Mouse (Mus musculus) liver, adult 2 months (tissue): ENCODE measurements around the gene Igfbp6. TPM values are rescaled to one million over a fixed set of nuclear protein-coding genes. Genes with fewer than 3 reads are reported as not detected.
"Not testable (repeated sequence)": the region's sequence is repeated elsewhere in the genome, so short reads cannot be mapped to it uniquely, and the experiment has no call there.

ENCODE experiments used
- DNase-seq: peaks from one replicate; pipeline ENCODE4 v3.0.0-alpha.2; 2011; ENCODE audit warnings: low read depth, low spot score; ENCODE audit errors: extremely low read depth
- H3K27ac ChIP-seq: fragments of 200-500 bp; replicated peaks from 2 replicates; pipeline ENCODE4 v1.5.1; 2012; ENCODE audit warnings: low read depth, mild to moderate bottlenecking, control low read depth, inconsistent platforms, low read length; ENCODE audit not compliant: insufficient read depth
- H3K27me3 ChIP-seq: fragments of 200-500 bp; 2 replicates; pipeline ENCODE4 v1.6.1; 2012; ENCODE audit warnings: mild to moderate bottlenecking, moderate library complexity, low read length, inconsistent platforms; ENCODE audit not compliant: control insufficient read depth, insufficient read depth
- H3K36me3 ChIP-seq: fragments of 200-500 bp; 2 replicates; pipeline ENCODE4 v1.6.1; 2012; ENCODE audit warnings: low read length, inconsistent platforms; ENCODE audit not compliant: control insufficient read depth, insufficient read depth
- H3K4me1 ChIP-seq: fragments of 200-500 bp; 2 replicates; pipeline ENCODE4 v1.6.1; 2011; ENCODE audit warnings: low read length; ENCODE audit not compliant: control insufficient read depth, insufficient read depth
- H3K4me3 ChIP-seq: fragments of 200-500 bp; 2 replicates; pipeline ENCODE4 v1.5.1; 2011; ENCODE audit warnings: low read depth, mild to moderate bottlenecking, control low read depth, low read length, moderate library complexity; ENCODE audit not compliant: insufficient read depth
- H3K79me2 ChIP-seq: fragments of 200-500 bp; 2 replicates; pipeline ENCODE4 v1.6.1; 2012; ENCODE audit warnings: inconsistent platforms, mild to moderate bottlenecking, low read length, moderate library complexity; ENCODE audit not compliant: control insufficient read depth, insufficient read depth
- H3K9ac ChIP-seq: fragments of 200-500 bp; 2 replicates; pipeline ENCODE4 v1.6.1; 2012; ENCODE audit warnings: low read depth, mild to moderate bottlenecking, control low read depth, inconsistent platforms, low read length
- CTCF ChIP-seq: fragments of 200-500 bp; IDR thresholded peaks from 2 replicates; pipeline ENCODE4 v1.5.1; 2011; ENCODE audit warnings: low read depth, low read length, control low read depth
- POLR2A ChIP-seq: fragments of 200-500 bp; IDR thresholded peaks from 2 replicates; pipeline ENCODE4 v1.6.1; 2011; ENCODE audit warnings: low read length, control low read depth; ENCODE audit not compliant: insufficient read depth; ENCODE audit errors: extremely low read depth
- WGBS: fragments of 180-500 bp; shearing (Covaris S2); methylation state at CpG from one replicate; pipeline ENCODE4 v1.1.7; 2018; 5-methylcytosine and 5-hydroxymethylcytosine counted together
- polyA plus RNA-seq: library from polyadenylated mRNA; depleted of rRNA; stranded (reverse); fragments of >200 nt; gene quantifications from 2 replicates; pipeline ENCODE4 v1.2.3, GENCODE M21; 2012
- total RNA-seq: library from RNA; depleted of rRNA; stranded (reverse); fragments of >200 nt; gene quantifications from 2 replicates; pipeline ENCODE4 v1.2.3, GENCODE M21; 2014

The Igfbp6 gene
- total and polyA plus RNA-seq, 2 experiments, result 1.8 to 2.3 TPM

- H3K79me2 ChIP-seq, result no peaks in the 10 kb centered on the region
- H3K36me3 ChIP-seq, result no peaks in the 10 kb centered on the region
- H3K27ac ChIP-seq, result no peak overlapping the region
- DNase-seq, result no peak
- WGBS, result 83% methylated on average over 16 of the region's 16 CpGs
- TF ChIP-seq POLR2A, result no peak
- 0 out of 2 replicates have a peak, but pooled peaks cover 6% of the 10 kb centered on the region for H3K27me3 ChIP-seq
- H3K4me1 ChIP-seq, result peaks cover 15% of the 10 kb centered on the region
- H3K9ac ChIP-seq, result no peak overlapping the region
- H3K4me3 ChIP-seq, result no peak overlapping the region
Measured at GRCm38 (mm10) chr15:102147674-102148402, 3.7 kb downstream of the Igfbp6 start.

- Histone ChIP-seq H3K36me3 (no peaks in the 10 kb centered on the region), H3K9ac (no peak overlapping the region), H3K4me1 (peaks cover 17% of the 10 kb centered on the region), H3K79me2 (no peaks in the 10 kb centered on the region), H3K27ac (peak overlapping the region; percentile 98), H3K4me3 (no peak overlapping the region), H3K27me3 (0 out of 2 replicates have a peak, but pooled peaks cover 3% of the 10 kb centered on the region)
- peak; percentile 93 for DNase-seq
- TF ChIP-seq POLR2A, result no peak
- TF ChIP-seq CTCF, result no peak
- 27% methylated on average over 4 of the region's 4 CpGs for WGBS
Measured at GRCm38 (mm10) chr15:102149561-102149960, 5.4 kb downstream of the Igfbp6 start.

GRCm38 (mm10) chr15:102150301-102151135 is 6.4 kb downstream of the Igfbp6 start, which contains the start of gene Soat2:
TSS of gene Soat2 (plus strand) at chr15:102150526.
- Histone ChIP-seq H3K36me3 (no peaks in the 10 kb centered on the region; the same call in 1 of the 2 replicates), H3K4me1 (peaks cover 17% of the 10 kb centered on the region), H3K4me3 (peak within 1 kb of the TSS; percentile 62), H3K27ac (peak within 1 kb of the TSS; percentile 98), H3K79me2 (no peaks in the 10 kb centered on the region), H3K9ac (peak within 1 kb of the TSS; percentile 74), H3K27me3 (no peaks in the 10 kb centered on the region)
- peak; percentile 88 for DNase-seq
- 4% methylated on average over 20 of the region's 20 CpGs for WGBS
- TF ChIP-seq POLR2A (no peak), CTCF (no peak)

GRCm38 (mm10) chr15:102152646-102153045 is 8.5 kb downstream of the Igfbp6 start:
- peak overlapping the region; percentile 28 for H3K27ac ChIP-seq
- DNase-seq, result peak; percentile 96

GRCm38 (mm10) chr15:102155006-102155405 is 10.8 kb downstream of the Igfbp6 start:
- H3K9ac ChIP-seq, H3K27me3 ChIP-seq, H3K27ac ChIP-seq, H3K4me1 ChIP-seq, H3K36me3 ChIP-seq, H3K79me2 ChIP-seq, H3K4me3 ChIP-seq, DNase-seq: not testable (repeated sequence)
- WGBS, result 94% methylated on average over 6 of the region's 6 CpGs

More at GRCm38 (mm10) chr15:102152646-102153045, 8.5 kb downstream of the Igfbp6 start:
- peaks cover 2% of the 10 kb centered on the region; the same call in 1 of the 2 replicates for H3K36me3 ChIP-seq
- 0 out of 2 replicates have a peak, but pooled peaks cover 3% of the 10 kb centered on the region for H3K79me2 ChIP-seq
- H3K4me1 ChIP-seq, result peaks cover 17% of the 10 kb centered on the region
- 25% methylated on average over 4 of the region's 4 CpGs for WGBS
- H3K27me3 ChIP-seq, result no peaks in the 10 kb centered on the region
- H3K9ac ChIP-seq, result no peak overlapping the region
- TF ChIP-seq POLR2A (no peak), CTCF (no peak)
- H3K4me3 ChIP-seq, result no peak overlapping the region

- 82% methylated on average over 20 of the region's 20 CpGs for WGBS
- no peak for TF ChIP-seq CTCF
- no peak for TF ChIP-seq POLR2A
- DNase-seq, result no peak
- peaks cover 3% of the 10 kb centered on the region; the same call in 1 of the 2 replicates for H3K4me1 ChIP-seq
- H3K9ac ChIP-seq, result no peak overlapping the region
- H3K79me2 ChIP-seq, result 0 out of 2 replicates have a peak, but pooled peaks cover 3% of the 10 kb centered on the region
- no peak overlapping the region for H3K4me3 ChIP-seq
- H3K27ac ChIP-seq, result no peak overlapping the region
- H3K27me3 ChIP-seq, result no peaks in the 10 kb centered on the region
- peaks cover 11% of the 10 kb centered on the region; the same call in 1 of the 2 replicates for H3K36me3 ChIP-seq
Measured at GRCm38 (mm10) chr15:102156836-102157235, 12.7 kb downstream of the Igfbp6 start.
